Mouse (Mus musculus) frontal cortex, postnatal 25 days (tissue): ENCODE results near the gene Slc39a5.

Experiments used
- DNase-seq, 2 experiments: peaks; one replicate each; pipeline ENCODE4 v3.0.0; 2022; ENCODE audit warnings: low spot score in 2 of 2

The Slc39a5 gene

GRCm38 (mm10) chr10:128409692-128410559 lies 8.9 kb upstream of the Slc39a5 start:
- DNase-seq = peak; percentile 97 to 99

DNA sequence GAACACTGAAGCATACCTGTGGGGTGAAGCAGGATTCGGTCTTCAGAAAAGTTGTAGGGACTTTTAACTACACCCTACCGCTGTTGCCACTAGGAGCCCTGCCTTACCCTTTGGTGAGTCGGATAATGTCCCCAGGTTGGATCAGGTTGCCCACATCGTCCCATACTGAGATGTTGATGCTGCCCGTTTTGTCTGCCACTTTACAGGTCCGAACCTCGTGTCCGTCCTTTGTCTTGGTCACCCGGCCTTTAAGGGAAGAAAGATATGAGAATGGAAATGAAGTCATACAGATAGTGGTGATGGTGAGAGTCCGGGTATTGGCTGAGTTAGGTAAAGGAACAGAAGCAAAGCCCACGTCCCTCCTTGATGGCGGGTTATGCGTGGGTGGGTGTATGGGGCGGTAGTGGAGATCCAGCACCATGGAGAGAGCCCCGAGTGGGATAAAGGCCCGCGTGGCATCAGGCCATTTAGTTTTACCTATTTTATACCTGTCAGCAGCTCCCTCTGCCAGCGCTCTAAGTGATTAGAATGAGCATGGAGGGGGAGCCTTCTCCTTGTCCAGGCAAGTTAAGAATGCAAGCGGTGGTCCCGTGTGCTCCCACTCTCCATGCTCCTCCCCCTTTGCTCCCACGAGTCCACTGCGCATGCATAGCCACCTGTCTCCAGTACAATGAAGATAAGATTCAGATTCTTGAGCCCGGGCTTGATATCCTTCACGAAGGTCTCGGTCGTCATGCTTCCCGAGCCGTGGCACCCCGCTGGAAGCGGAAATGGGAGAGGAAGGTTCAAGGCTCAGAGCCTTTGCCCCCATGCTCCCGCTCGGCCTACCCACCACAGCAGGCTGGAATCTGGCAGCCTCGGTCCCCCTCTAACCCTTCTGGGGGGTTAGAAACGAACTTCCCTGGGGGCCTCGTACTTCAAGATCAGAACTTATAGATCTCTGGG lies 7.8 kb upstream of the Slc39a5 start:
- peak in 1 of 2 experiments; percentile 35 for DNase-seq

GRCm38 (mm10) chr10:128403931-128404330 lies 2.9 kb upstream of the Slc39a5 start:
- no peak for DNase-seq

GRCm38 (mm10) chr10:128401638-128402037 lies 609 bp upstream of the Slc39a5 start:
- DNase-seq = no peak

GRCm38 (mm10) chr10:128400338-128400737 lies 691 bp downstream of the Slc39a5 start:
- no peak for DNase-seq

DNA sequence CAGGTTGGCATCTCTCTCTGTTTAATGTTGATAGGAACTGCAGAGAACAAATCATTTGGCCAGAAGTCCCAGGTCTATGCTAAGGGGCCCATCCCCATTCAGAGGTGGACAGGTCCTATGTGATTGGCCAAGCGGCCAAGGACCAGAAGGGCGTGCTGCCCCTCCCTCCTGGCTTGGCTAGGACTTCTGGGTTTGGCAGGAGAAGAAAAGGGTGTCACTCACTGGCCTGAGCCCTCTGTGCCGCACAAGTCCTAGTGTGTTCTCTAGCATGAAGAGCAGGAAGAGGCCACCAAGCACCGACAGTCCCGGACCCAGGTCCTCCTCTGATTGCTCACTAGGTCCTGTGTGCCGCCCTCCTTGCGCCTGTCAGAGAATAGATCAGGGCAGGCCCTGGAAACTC lies 3.6 kb downstream of the Slc39a5 start:
- DNase-seq = no peak

DNA sequence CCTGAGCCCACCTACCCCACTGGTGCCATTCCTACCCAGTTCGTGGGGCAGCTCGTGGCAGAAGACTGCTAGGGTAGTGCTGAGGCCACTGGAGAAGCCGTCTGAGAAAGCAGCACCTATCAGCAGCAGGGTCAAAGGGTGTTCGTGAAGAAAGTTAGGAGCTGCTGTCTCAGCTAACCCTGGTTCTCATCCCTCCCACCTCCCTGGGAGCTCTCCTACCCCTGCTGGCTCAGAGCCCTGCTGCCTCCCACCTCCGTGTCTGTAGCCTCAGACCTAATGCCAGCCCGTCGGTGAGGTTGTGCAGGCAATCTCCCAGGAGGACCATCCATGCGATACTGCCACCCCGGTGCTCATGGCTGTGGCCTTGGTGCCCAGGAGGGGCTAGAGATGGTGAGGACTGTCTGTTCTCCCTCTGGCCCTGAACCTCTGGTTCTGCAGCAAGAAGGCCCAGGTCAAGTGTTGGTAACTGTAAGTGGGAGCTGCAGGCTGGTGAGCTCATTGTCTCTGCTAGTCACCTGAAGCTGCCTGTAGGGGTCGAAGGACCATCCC lies 4.2 kb downstream of the Slc39a5 start:
- no peak for DNase-seq

GRCm38 (mm10) chr10:128396017-128396673 lies 4.9 kb downstream of the Slc39a5 start:
- DNase-seq = no peak

- no peak for DNase-seq
Measured at GRCm38 (mm10) chr10:128391850-128392249, 9.2 kb downstream of the Slc39a5 start.

DNA sequence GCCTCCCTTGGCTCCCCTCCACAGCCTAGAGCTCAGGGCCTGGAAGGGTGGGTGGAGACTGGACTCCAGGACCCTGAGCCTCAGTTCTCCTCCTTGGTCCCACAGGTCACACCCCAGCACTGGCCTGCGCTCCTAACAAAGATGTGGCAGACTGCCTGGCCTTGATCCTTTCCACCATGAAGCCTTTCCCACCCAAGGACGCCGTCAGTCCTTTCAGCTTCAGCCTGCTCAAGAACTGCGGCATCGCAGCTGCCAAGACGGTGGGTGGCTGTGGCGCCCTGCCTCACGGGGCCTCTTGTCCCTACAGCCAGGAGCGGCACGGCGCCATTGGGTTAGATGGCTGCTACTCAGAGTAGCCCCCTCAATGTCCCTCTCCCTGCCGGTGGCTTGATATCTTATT lies 10.7 kb downstream of the Slc39a5 start:
- DNase-seq = no peak

GRCm38 (mm10) chr10:128389570-128389969 lies 11.5 kb downstream of the Slc39a5 start:
- no peak for DNase-seq

DNA sequence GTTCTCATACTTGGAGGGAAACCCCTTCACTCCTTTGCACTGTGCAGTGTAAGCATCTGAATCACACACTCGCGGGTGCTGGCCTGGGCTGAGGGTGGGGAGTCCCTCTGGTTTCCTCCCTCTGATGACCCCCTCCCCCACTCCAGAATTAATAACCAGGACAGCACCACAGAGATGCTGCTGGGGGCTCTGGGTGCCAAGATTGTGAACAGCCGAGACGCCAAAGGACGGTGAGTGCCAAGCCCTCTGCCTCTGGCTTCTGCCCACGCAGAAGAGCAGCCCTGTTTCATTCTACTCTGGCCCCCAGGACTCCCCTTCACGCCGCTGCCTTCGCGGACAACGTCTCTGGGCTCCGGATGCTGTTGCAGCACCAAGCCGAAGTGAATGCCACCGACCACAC lies 12.1 kb downstream of the Slc39a5 start:
- no peak for DNase-seq

- DNase-seq = no peak
Measured at GRCm38 (mm10) chr10:128385902-128386301, 15.1 kb downstream of the Slc39a5 start.

- DNase-seq = no peak
Measured at GRCm38 (mm10) chr10:128382482-128382881, 18.5 kb downstream of the Slc39a5 start.

GRCm38 (mm10) chr10:128380565-128380964 lies 20.5 kb downstream of the Slc39a5 start:
- DNase-seq = no peak

- no peak for DNase-seq
Measured at GRCm38 (mm10) chr10:128379260-128379659, 21.8 kb downstream of the Slc39a5 start.

DNA sequence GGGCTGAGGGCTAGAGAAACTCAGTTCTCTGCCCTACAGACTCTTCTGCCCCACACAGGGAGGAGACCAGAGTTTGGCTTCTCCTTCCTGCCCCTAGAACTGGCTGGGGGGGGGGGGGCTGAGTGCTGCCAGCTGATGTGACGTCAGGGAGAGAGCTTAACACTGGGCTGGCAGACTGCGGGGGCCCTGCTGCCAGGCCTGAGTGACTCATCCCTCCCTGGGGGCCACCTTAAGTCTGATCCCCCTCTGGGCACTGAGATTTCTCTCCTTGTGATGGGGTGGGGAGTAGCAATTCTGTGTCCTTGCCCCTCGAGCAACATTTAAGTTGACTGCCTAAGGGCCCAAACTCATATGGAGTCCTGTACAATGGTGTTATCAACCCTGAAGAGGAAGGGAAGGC lies 22.6 kb downstream of the Slc39a5 start:
- DNase-seq = no peak

DNA sequence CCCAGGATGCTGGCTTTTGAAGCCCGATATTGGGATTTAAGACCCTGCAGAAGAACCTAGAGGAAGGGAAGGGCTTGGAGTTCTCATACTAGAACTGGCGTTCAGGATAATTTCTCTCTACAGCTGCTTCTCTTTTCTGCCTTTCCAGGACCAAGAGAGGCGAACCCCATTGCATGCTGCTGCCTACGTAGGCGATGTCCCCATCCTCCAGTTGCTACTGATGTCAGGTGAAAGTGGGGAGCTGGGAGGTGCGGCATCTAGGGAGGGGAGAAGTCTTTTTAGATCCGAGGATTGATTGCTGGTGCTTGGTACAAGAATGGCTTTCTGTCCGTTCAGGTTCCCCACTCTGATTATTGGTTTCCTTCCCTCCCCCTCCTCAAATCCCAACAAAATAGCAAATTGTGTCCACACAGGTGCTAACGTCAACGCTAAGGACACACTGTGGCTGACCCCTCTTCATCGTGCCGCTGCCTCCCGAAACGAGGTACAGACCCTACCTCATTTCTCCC lies 23.0 kb downstream of the Slc39a5 start:
- DNase-seq = no peak

DNA sequence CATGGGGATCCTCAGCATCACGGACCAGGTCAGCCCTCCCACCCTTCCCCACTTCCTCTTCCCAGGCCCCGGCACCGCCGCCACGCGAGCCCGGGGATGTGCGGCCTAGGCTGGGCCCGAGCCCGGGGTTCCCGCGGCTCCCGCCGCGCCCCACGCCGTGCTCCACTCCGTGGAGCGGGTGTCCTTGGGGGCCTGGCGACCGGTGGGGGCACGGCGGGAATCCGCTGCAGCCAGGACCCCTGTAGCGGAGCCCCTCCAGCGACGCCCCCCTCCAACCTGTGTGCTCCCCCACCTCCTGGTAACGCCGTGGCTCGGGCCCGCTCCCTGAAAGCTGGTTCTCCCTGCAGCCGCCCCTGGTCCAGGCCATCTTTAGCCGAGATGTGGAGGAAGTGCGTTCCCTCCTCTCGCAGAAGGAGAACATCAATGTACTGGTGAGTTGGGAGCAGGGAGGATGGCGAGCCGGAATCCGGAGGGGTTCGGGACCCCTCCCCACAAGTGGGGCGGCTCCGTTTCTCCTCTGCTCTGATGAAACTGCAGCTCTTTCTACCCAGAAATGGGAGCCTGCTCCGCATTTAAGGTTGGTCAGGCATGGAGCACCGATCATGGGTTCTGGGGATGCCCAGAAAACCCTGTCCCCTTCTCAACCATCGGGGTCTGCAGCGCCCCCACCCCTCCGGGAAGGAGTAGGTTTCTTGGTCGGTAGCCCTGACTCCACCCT lies 23.6 kb downstream of the Slc39a5 start:
- no peak for DNase-seq

- peak; percentile 65 to 69 for DNase-seq
Measured at GRCm38 (mm10) chr10:128376455-128377211, 24.4 kb downstream of the Slc39a5 start, which contains the start of gene Ankrd52. Ankrd52 (plus strand) TSS chr10:128377115.
